Mouse (Mus musculus) liver, embryonic 14.5 days (tissue): ENCODE measurements around the gene Tnfrsf9. TPM values are rescaled to one million over a fixed set of nuclear protein-coding genes. Genes with fewer than 3 reads are reported as not detected.

Source experiments
- ATAC-seq: fragments of 200-750 bp; cut with Nextera tagmentation; 2 replicates; pipeline ENCODE4 v1.8.0; 2017; ENCODE audit warnings: moderate number of reproducible peaks, mild to moderate bottlenecking, moderate library complexity; ENCODE audit not compliant: insufficient read depth
- DNase-seq, 3 experiments: peaks; one replicate each; pipeline ENCODE4 v3.0.0-alpha.2; 2012 to 2013; ENCODE audit warnings: low read depth in 3 of 3, low spot score in 3 of 3
- H3K27ac ChIP-seq: fragments of 300-500 bp; sonication (generic); 2 replicates; pipeline ENCODE4 v1.5.1; 2014; ENCODE audit warnings: moderate library complexity, mild to moderate bottlenecking, control low read depth, inconsistent platforms
- H3K27me3 ChIP-seq: fragments of 300-500 bp; sonication (generic); 2 replicates; pipeline ENCODE4 v1.6.1; 2014; ENCODE audit warnings: mild to moderate bottlenecking, low read length, moderate library complexity; ENCODE audit not compliant: control insufficient read depth, insufficient read depth
- H3K36me3 ChIP-seq: fragments of 300-500 bp; sonication (generic); replicated peaks from 2 replicates; pipeline ENCODE4 v1.6.1; 2014; ENCODE audit warnings: low read depth; ENCODE audit not compliant: control insufficient read depth, insufficient read depth
- H3K4me1 ChIP-seq, 2 experiments: fragments of 200-500 bp in 1 of 2; fragments of 300-500 bp in 1 of 2; sonication (generic) in 1 of 2; replicated peaks; 2 replicates each; pipeline ENCODE4 v1.6.1; 2012 to 2014; ENCODE audit warnings: antibody characterized with exemption in 1 of 2, inconsistent platforms in 1 of 2, low read length in 1 of 2; ENCODE audit not compliant: control insufficient read depth in 2 of 2, insufficient read depth in 2 of 2
- H3K4me2 ChIP-seq: fragments of 300-500 bp; sonication (generic); 2 replicates; pipeline ENCODE4 v1.6.1; 2014; ENCODE audit warnings: low read depth, mild to moderate bottlenecking, control low read depth, moderate library complexity
- H3K4me3 ChIP-seq, 2 experiments: fragments of 200-500 bp in 1 of 2; fragments of 300-500 bp in 1 of 2; sonication (generic) in 1 of 2; 2 replicates each; pipeline ENCODE4 v1.5.1; 2012 to 2014; ENCODE audit warnings: low read depth in 2 of 2, low read length in 2 of 2, mild to moderate bottlenecking in 2 of 2, control low read depth in 1 of 2, inconsistent platforms in 1 of 2, moderate library complexity in 1 of 2; ENCODE audit not compliant: insufficient read depth in 1 of 2
- H3K9ac ChIP-seq: fragments of 300-500 bp; sonication (generic); replicated peaks from 2 replicates; pipeline ENCODE4 v1.6.1; 2014; ENCODE audit warnings: mild to moderate bottlenecking, control low read depth, moderate library complexity
- H3K9me3 ChIP-seq: fragments of 300-500 bp; sonication (generic); 2 replicates; pipeline ENCODE4 v1.6.1; 2016; ENCODE audit warnings: low read length, mixed read lengths; ENCODE audit not compliant: control insufficient read depth
- CTCF ChIP-seq: IDR thresholded peaks from 2 replicates; pipeline ENCODE4 v1.5.1; 2016; ENCODE audit warnings: antibody characterized with exemption, low read depth, control low read depth
- EP300 ChIP-seq: IDR thresholded peaks from 2 replicates; pipeline ENCODE4 v1.6.1; 2016; ENCODE audit warnings: antibody characterized with exemption, low read depth
- WGBS: fragments of 180-500 bp; shearing (Covaris S2); extraction: QIAGEN DNeasy Blood & Tissue Kit; methylation state at CpG from one replicate; pipeline ENCODE4 v1.1.7; 2014; ENCODE audit not compliant: insufficient replicate concordance; 5-methylcytosine and 5-hydroxymethylcytosine counted together
- polyA plus RNA-seq, 2 experiments: library from polyadenylated mRNA; depleted of rRNA in 1 of 2; stranded (reverse) in 1 of 2; unstranded in 1 of 2; fragments of >200 nt; fragmentation: Nextera tagmentation in 1 of 2; extraction: Ambion mirVana in 1 of 2; gene quantifications; 2 replicates each; pipeline versions ENCODE4 v1.2.1 to v1.2.3; 2012 to 2014

The Tnfrsf9 gene
- polyA plus RNA-seq, 2 experiments: 0.08 TPM; not detected in 1

GRCm38 (mm10) chr4:150925923-150926322, 11.6 kb downstream of the Tnfrsf9 start:
- Histone ChIP-seq H3K4me3 (no peak overlapping the region), H3K36me3 (no peaks in the 10 kb centered on the region), H3K4me1 (peaks cover 0 to 7% of the 10 kb centered on the region in 2 experiments; a peak in 2 of 4 replicates), H3K9me3 (no peaks in the 10 kb centered on the region), H3K27me3 (no peaks in the 10 kb centered on the region), H3K9ac (no peak overlapping the region), H3K4me2 (no peak overlapping the region), H3K27ac (no peak overlapping the region)
- WGBS: 34% methylated on average over 5 of the region's 5 CpGs
- no peak for ATAC-seq
- peak in 1 of 3 experiments; percentile 20 for DNase-seq
- TF ChIP-seq EP300 (no peak), CTCF (peak; percentile 78)

DNA sequence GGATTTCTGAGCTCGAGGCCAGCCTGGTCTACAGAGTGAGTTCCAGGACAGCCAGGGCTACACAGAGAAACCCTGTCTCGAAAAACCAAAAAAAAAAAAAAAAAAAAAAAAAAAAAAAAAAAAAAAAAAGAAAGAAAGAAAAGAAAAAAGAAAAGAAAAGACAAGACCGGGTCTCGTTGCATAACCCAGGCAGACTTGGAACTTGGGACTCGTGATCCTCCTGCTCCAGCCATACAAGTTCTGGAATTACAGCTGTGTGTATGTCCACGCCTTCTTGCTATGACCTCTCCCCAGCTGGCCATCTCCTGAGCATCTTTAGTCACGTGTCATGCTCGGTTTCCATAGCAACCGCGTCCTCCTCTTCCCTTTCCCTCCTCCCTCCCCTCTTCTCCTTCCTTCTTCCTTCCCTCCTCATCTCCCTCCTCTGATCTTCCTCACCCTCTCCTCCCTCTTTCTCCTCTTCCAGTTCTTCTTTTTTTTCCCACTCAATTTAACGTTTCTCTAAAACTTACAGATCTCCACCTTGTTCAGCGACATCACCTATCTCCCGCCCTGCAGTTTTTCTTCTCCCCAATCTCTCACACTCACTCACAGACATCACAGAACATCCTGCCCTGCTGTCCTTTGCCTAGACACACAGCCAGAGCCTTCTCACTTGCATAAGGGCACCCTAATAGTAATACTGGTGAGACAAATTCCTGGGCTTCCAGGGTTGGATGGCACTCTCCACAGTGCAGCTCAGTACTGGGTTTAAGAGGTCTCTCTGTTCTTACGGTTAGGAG, 12.8 kb downstream of the Tnfrsf9 start:
- Histone ChIP-seq H3K36me3 (no peaks in the 10 kb centered on the region), H3K4me3 (no peak overlapping the region), H3K27me3 (no peaks in the 10 kb centered on the region), H3K4me2 (no peak overlapping the region), H3K9ac (no peak overlapping the region), H3K4me1 (peaks cover 0 to 7% of the 10 kb centered on the region in 2 experiments; a peak in 2 of 4 replicates), H3K9me3 (no peaks in the 10 kb centered on the region), H3K27ac (no peak overlapping the region)
- no peak for TF ChIP-seq CTCF
- TF ChIP-seq EP300: no peak
- DNase-seq (no peak), ATAC-seq (no peak)
- WGBS: 36% methylated on average over 13 of the region's 14 CpGs

DNA sequence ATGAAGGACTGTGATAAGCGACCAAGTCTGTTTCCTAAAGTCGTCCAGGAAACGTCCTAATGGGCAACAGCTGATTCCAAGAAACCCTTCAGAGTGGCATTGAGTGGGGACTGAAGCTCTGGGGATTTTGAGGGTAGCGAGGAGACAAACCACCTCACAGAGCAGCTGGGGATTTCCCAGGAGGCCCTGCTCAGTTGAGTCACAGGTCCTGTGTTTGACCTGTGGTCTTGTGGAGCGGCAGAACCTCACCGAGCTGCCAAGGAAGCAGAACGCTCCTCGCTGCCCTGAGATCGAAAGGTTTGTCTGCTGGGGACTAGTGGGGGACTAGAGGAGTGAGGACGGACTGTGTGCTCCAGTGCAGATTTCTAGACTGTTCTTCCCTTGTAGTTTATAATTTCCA, 13.4 kb downstream of the Tnfrsf9 start:
- Histone ChIP-seq H3K4me1 (peaks cover 0 to 7% of the 10 kb centered on the region in 2 experiments; a peak in 2 of 4 replicates), H3K9me3 (no peaks in the 10 kb centered on the region), H3K4me2 (no peak overlapping the region), H3K4me3 (no peak overlapping the region), H3K9ac (no peak overlapping the region), H3K27me3 (no peaks in the 10 kb centered on the region), H3K36me3 (no peaks in the 10 kb centered on the region), H3K27ac (no peak overlapping the region)
- 31% methylated on average over 10 of the region's 10 CpGs for WGBS
- ATAC-seq (no peak), DNase-seq (no peak)
- no peak for TF ChIP-seq CTCF

DNA sequence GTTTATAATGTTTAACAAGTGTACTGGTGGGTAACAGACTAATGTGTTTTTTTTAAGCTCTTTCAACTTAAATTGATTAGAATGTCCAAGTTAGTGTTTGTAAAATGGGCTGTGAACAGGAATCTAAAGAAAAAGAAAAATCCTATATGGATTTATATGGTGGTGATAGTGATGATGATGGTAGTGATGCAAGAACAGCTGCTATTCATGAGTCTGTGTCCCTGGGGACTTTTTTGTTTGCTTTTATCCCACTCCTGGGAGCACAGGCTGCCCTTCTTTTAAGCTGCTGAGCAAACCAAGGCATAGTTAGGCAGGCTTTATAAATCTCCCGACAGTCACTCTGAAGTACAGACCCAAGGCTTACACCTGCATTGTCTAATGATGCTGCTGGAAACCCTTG, 19.1 kb downstream of the Tnfrsf9 start:
- no peaks in the 10 kb centered on the region for H3K36me3 ChIP-seq
- no peak overlapping the region for H3K4me3 ChIP-seq
- ATAC-seq (no peak), DNase-seq (no peak)
- no peaks in the 10 kb centered on the region for H3K9me3 ChIP-seq
- H3K27ac ChIP-seq: no peak overlapping the region
- 77% methylated on average over 1 of the region's 1 CpGs for WGBS
- H3K4me2 ChIP-seq: no peak overlapping the region
- no peaks in the 10 kb centered on the region for H3K27me3 ChIP-seq
- no peaks in the 10 kb centered on the region for H3K4me1 ChIP-seq
- TF ChIP-seq CTCF (no peak), EP300 (no peak)
- H3K9ac ChIP-seq: no peak overlapping the region

- DNase-seq (no peak), ATAC-seq (no peak)
- peak overlapping the region; percentile 6; the same call in 1 of the 2 replicates for H3K4me2 ChIP-seq
- H3K9me3 ChIP-seq: no peaks in the 10 kb centered on the region
- H3K4me3 ChIP-seq: no peak overlapping the region
- no peak for TF ChIP-seq EP300
- no peak for TF ChIP-seq CTCF
- WGBS: 66% methylated on average over 16 of the region's 16 CpGs
- no peak overlapping the region for H3K27ac ChIP-seq
- no peaks in the 10 kb centered on the region for H3K4me1 ChIP-seq
- no peaks in the 10 kb centered on the region for H3K27me3 ChIP-seq
- no peaks in the 10 kb centered on the region for H3K36me3 ChIP-seq
- no peak overlapping the region for H3K9ac ChIP-seq
Measured at GRCm38 (mm10) chr4:150937293-150938062, 23.1 kb downstream of the Tnfrsf9 start.
